Mouse (Mus musculus): ENCODE data around the gene Cyp21a1. TPM values are rescaled to one million over a fixed set of nuclear protein-coding genes. Genes with fewer than 3 reads are reported as not detected.

Gene Cyp21a1
- not detected for polyA plus RNA-seq (2017; shearing (Covaris generic))

GRCm38 (mm10) chr17:34804301-34804700 is at the start of gene Cyp21a1:
Gene Cyp21a1 (minus strand): TSS chr17:34804561.

GRCm38 (mm10) chr17:34849722-34850516 is 45.6 kb upstream of the Cyp21a1 start, which contains the start of the genes Skiv2l and Nelfe:
Gene Skiv2l (minus strand): TSS chr17:34850210.
Gene Nelfe (plus strand): TSS chr17:34850391.

GRCm38 (mm10) chr17:34836856-34837221 is 32.5 kb upstream of the Cyp21a1 start, which contains the start of the genes Stk19 and Dxo:
Gene Stk19 (minus strand): TSS chr17:34836945.
Gene Dxo (plus strand): TSS chr17:34837019.

Other genes starting within 250 kb of the Cyp21a1 start
- 1.9 TPM for gene Notch4, start 240.3 kb downstream of the Cyp21a1 start, polyA plus RNA-seq (2017; shearing (Covaris generic))
- gene Gpsm3, start 214.8 kb downstream of the Cyp21a1 start, polyA plus RNA-seq (2017; shearing (Covaris generic)) = 194 TPM
- gene Pbx2, start 213.3 kb downstream of the Cyp21a1 start, polyA plus RNA-seq (2017; shearing (Covaris generic)) = 5.6 TPM
- not detected for gene Ager, start 206.7 kb downstream of the Cyp21a1 start, polyA plus RNA-seq (2017; shearing (Covaris generic))
- gene Rnf5, start 200.9 kb downstream of the Cyp21a1 start, polyA plus RNA-seq (2017; shearing (Covaris generic)) = 59.0 TPM
- 18.8 TPM for gene Agpat1, start 200.3 kb downstream of the Cyp21a1 start, polyA plus RNA-seq (2017; shearing (Covaris generic))
- 3.2 TPM for gene Egfl8, start 188.6 kb downstream of the Cyp21a1 start, polyA plus RNA-seq (2017; shearing (Covaris generic))
- gene Ppt2, start 176.1 kb downstream of the Cyp21a1 start, polyA plus RNA-seq (2017; shearing (Covaris generic)) = 28.8 TPM
- 20.9 TPM for gene Prrt1, start 175.0 kb downstream of the Cyp21a1 start, polyA plus RNA-seq (2017; shearing (Covaris generic))
- gene Fkbpl, start 159.8 kb downstream of the Cyp21a1 start, polyA plus RNA-seq (2017; shearing (Covaris generic)) = 1.00 TPM
- 55.9 TPM for gene Atf6b, start 157.4 kb downstream of the Cyp21a1 start, polyA plus RNA-seq (2017; shearing (Covaris generic))
- 0.02 TPM for gene Tnxb, start 134.0 kb downstream of the Cyp21a1 start, polyA plus RNA-seq (2017; shearing (Covaris generic))
- not detected for gene C4b, start 60.7 kb downstream of the Cyp21a1 start, polyA plus RNA-seq (2017; shearing (Covaris generic))
- 22.8 TPM for gene Stk19, start 32.4 kb upstream of the Cyp21a1 start, polyA plus RNA-seq (2017; shearing (Covaris generic))
- 93.8 TPM for gene Dxo, start 32.5 kb upstream of the Cyp21a1 start, polyA plus RNA-seq (2017; shearing (Covaris generic))
- gene Skiv2l, start 45.6 kb upstream of the Cyp21a1 start, polyA plus RNA-seq (2017; shearing (Covaris generic)) = 117 TPM
- 34.7 TPM for gene Nelfe, start 45.8 kb upstream of the Cyp21a1 start, polyA plus RNA-seq (2017; shearing (Covaris generic))
- gene Cfb, start 58.0 kb upstream of the Cyp21a1 start, polyA plus RNA-seq (2017; shearing (Covaris generic)) = 0.40 TPM
- 0.38 TPM for gene Zbtb12, start 74.9 kb upstream of the Cyp21a1 start, polyA plus RNA-seq (2017; shearing (Covaris generic))
- gene Gm20547, start 77.5 kb upstream of the Cyp21a1 start, polyA plus RNA-seq (2017; shearing (Covaris generic)) = not detected
- gene C2, start 93.7 kb upstream of the Cyp21a1 start, polyA plus RNA-seq (2017; shearing (Covaris generic)) = 1.4 TPM
- 55.0 TPM for gene Ehmt2, start 93.9 kb upstream of the Cyp21a1 start, polyA plus RNA-seq (2017; shearing (Covaris generic))
- gene Slc44a4, start 109.9 kb upstream of the Cyp21a1 start, polyA plus RNA-seq (2017; shearing (Covaris generic)) = not detected
- 63.5 TPM for gene Neu1, start 126.7 kb upstream of the Cyp21a1 start, polyA plus RNA-seq (2017; shearing (Covaris generic))
- 1,521 TPM for gene Hspa1b, start 154.7 kb upstream of the Cyp21a1 start, polyA plus RNA-seq (2017; shearing (Covaris generic))
- gene Gm20481, start 165.4 kb upstream of the Cyp21a1 start, polyA plus RNA-seq (2017; shearing (Covaris generic)) = 90.8 TPM
- 909 TPM for gene Hspa1a, start 167.6 kb upstream of the Cyp21a1 start, polyA plus RNA-seq (2017; shearing (Covaris generic))
- gene Hspa1l, start 168.1 kb upstream of the Cyp21a1 start, polyA plus RNA-seq (2017; shearing (Covaris generic)) = not detected
- gene Lsm2, start 177.3 kb upstream of the Cyp21a1 start, polyA plus RNA-seq (2017; shearing (Covaris generic)) = 50.0 TPM
- 214 TPM for gene Vars, start 196.4 kb upstream of the Cyp21a1 start, polyA plus RNA-seq (2017; shearing (Covaris generic))
- 0.37 TPM for gene Vwa7, start 212.0 kb upstream of the Cyp21a1 start, polyA plus RNA-seq (2017; shearing (Covaris generic))
- gene Sapcd1, start 223.5 kb upstream of the Cyp21a1 start, polyA plus RNA-seq (2017; shearing (Covaris generic)) = not detected
- gene Msh5, start 242.2 kb upstream of the Cyp21a1 start, polyA plus RNA-seq (2017; shearing (Covaris generic)) = 2.2 TPM
- gene Clic1, start 245.4 kb upstream of the Cyp21a1 start, polyA plus RNA-seq (2017; shearing (Covaris generic)) = 334 TPM